Mouse (Mus musculus): ENCODE data around the gene Plekhg6. TPM values are rescaled to one million over a fixed set of nuclear protein-coding genes. Genes with fewer than 3 reads are reported as not detected.

Gene Plekhg6
- polyA plus RNA-seq, 1 experiment from 2014 or later = 0.08 TPM

GRCm38 (mm10) chr6:125350231-125350994 lies 30.2 kb downstream of the Plekhg6 start:
- WGBS = 2% methylated on average over 20 of the region's 20 CpGs
- no peaks in the 10 kb centered on the region for H3K36me3 ChIP-seq (replicated peaks; ENCODE audit: control insufficient read depth, insufficient read depth, low read depth, low read length)
- peak overlapping the region; percentile 77 for H3K9ac ChIP-seq (replicated peaks; ENCODE audit: low read length)
- peak; percentile 17; the same call in 1 of the 2 replicates for ATAC-seq (replicated peaks; ENCODE audit: insufficient number of reproducible peaks, low FRiP score, low TSS enrichment, low read depth)
- H3K9me3 ChIP-seq (replicated peaks; ENCODE audit: control insufficient read depth, low read length) = no peaks in the 10 kb centered on the region
- H3K4me3 ChIP-seq (ENCODE audit: low read depth, low read length) = peak overlapping the region; percentile 69
- H3K27me3 ChIP-seq (ENCODE audit: control insufficient read depth, insufficient read depth, low read length) = no peaks in the 10 kb centered on the region
- H3K4me2 ChIP-seq (ENCODE audit: low read depth, low read length) = peak overlapping the region; percentile 93
- peak overlapping the region; percentile 67 for H3K27ac ChIP-seq (replicated peaks; ENCODE audit: low read depth, low read length)
- peak; percentile 23 for DNase-seq (ENCODE audit: low spot score)
- H3K4me1 ChIP-seq (ENCODE audit: control insufficient read depth, insufficient read depth, low read length) = peaks cover 12% of the 10 kb centered on the region

- H3K36me3 ChIP-seq (replicated peaks; ENCODE audit: control insufficient read depth, insufficient read depth, low read depth, low read length) = no peaks in the 10 kb centered on the region
- no peaks in the 10 kb centered on the region for H3K27me3 ChIP-seq (ENCODE audit: control insufficient read depth, insufficient read depth, low read length)
- no peaks in the 10 kb centered on the region for H3K9me3 ChIP-seq (replicated peaks; ENCODE audit: control insufficient read depth, low read length)
- peak overlapping the region; percentile 77 for H3K9ac ChIP-seq (replicated peaks; ENCODE audit: low read length)
- ATAC-seq (replicated peaks; ENCODE audit: insufficient number of reproducible peaks, low FRiP score, low TSS enrichment, low read depth) (peak; percentile 60), DNase-seq (ENCODE audit: low spot score) (peak; percentile 89)
- peak overlapping the region; percentile 67 for H3K27ac ChIP-seq (replicated peaks; ENCODE audit: low read depth, low read length)
- WGBS = 0% methylated on average over 27 of the region's 27 CpGs
- H3K4me2 ChIP-seq (ENCODE audit: low read depth, low read length) = peak overlapping the region; percentile 93
- H3K4me1 ChIP-seq (ENCODE audit: control insufficient read depth, insufficient read depth, low read length) = peaks cover 6% of the 10 kb centered on the region; the same call in 1 of the 2 replicates
- H3K4me3 ChIP-seq (ENCODE audit: low read depth, low read length) = peak overlapping the region; percentile 69
These were observed 30.9 kb downstream of the Plekhg6 start for GRCm38 (mm10) chr6:125349575-125350230.

- Histone ChIP-seq H3K9me3 (replicated peaks; ENCODE audit: control insufficient read depth, low read length) (no peaks in the 10 kb centered on the region), H3K36me3 (replicated peaks; ENCODE audit: control insufficient read depth, insufficient read depth, low read depth, low read length) (no peaks in the 10 kb centered on the region), H3K9ac (replicated peaks; ENCODE audit: low read length) (peak within 1 kb of the TSS; percentile 77), H3K4me1 (ENCODE audit: control insufficient read depth, insufficient read depth, low read length) (peaks cover under 1% of the 10 kb centered on the region; the same call in 1 of the 2 replicates), H3K4me2 (ENCODE audit: low read depth, low read length) (peak within 1 kb of the TSS; percentile 93), H3K27ac (replicated peaks; ENCODE audit: low read depth, low read length) (peak within 1 kb of the TSS; percentile 67), H3K4me3 (ENCODE audit: low read depth, low read length) (peak within 1 kb of the TSS; percentile 69), H3K27me3 (ENCODE audit: control insufficient read depth, insufficient read depth, low read length) (no peaks in the 10 kb centered on the region)
- ATAC-seq (replicated peaks; ENCODE audit: insufficient number of reproducible peaks, low FRiP score, low TSS enrichment, low read depth) (peak; percentile 24; the same call in 1 of the 2 replicates), DNase-seq (ENCODE audit: low spot score) (no peak)
- 3% methylated on average over 22 of the region's 22 CpGs for WGBS
These were observed 31.6 kb downstream of the Plekhg6 start, which contains the start of gene Tnfrsf1a for GRCm38 (mm10) chr6:125348721-125349574. TSS of gene Tnfrsf1a (plus strand) at chr6:125349362.

DNA sequence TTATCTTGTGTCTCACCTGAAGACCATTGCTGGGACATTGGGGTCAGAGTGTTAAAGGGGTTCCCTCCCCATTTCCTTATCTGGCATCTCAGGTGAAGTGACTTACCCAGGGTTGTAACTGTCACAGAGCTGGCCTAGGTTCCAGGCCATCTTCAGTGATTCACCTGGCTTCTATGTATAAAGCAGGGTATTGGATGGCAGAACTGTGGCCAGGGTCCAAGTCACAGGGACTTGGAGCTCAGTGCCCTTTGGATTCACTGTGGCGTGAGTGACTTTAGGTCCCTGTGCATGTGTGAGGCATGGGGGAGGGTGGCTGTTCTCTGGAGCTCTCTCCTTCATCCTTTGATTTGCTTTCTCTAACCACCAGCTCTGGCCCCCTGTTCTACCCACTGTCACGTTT lies 34.6 kb downstream of the Plekhg6 start:
- H3K4me2 ChIP-seq (ENCODE audit: low read depth, low read length) = no peak overlapping the region
- no peak overlapping the region for H3K9ac ChIP-seq (replicated peaks; ENCODE audit: low read length)
- no peaks in the 10 kb centered on the region for H3K9me3 ChIP-seq (replicated peaks; ENCODE audit: control insufficient read depth, low read length)
- H3K4me3 ChIP-seq (ENCODE audit: low read depth, low read length) = no peak overlapping the region
- no peak overlapping the region for H3K27ac ChIP-seq (replicated peaks; ENCODE audit: low read depth, low read length)
- WGBS = 57% methylated on average over 2 of the region's 2 CpGs
- no peaks in the 10 kb centered on the region for H3K36me3 ChIP-seq (replicated peaks; ENCODE audit: control insufficient read depth, insufficient read depth, low read depth, low read length)
- no peaks in the 10 kb centered on the region for H3K27me3 ChIP-seq (ENCODE audit: control insufficient read depth, insufficient read depth, low read length)
- no peaks in the 10 kb centered on the region for H3K4me1 ChIP-seq (ENCODE audit: control insufficient read depth, insufficient read depth, low read length)
- no peak for DNase-seq (ENCODE audit: low spot score)
- ATAC-seq (replicated peaks; ENCODE audit: insufficient number of reproducible peaks, low FRiP score, low TSS enrichment, low read depth) = no peak

DNA sequence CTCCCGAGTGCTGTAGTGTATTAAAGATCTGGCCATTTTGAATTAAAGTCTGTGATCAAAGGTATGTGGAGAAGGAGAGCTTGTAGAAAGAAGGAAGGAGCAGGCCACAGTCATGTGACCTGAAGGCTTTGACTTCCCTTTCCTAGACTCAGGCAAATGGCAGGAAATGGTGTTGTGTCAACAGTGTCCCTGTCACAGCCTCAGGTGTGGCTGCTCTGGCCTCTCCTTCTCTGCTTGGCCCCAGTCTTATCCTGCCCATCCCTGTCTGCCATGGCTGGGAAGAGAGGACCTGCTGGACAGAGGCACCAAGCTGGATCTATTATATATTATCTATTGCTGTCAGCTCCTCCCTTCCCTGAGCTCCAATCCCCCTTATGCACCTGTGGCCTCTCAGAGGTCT lies 35.0 kb downstream of the Plekhg6 start:
- Histone ChIP-seq H3K4me1 (ENCODE audit: control insufficient read depth, insufficient read depth, low read length) (no peaks in the 10 kb centered on the region; the same call in 1 of the 2 replicates), H3K36me3 (replicated peaks; ENCODE audit: control insufficient read depth, insufficient read depth, low read depth, low read length) (no peaks in the 10 kb centered on the region), H3K9ac (replicated peaks; ENCODE audit: low read length) (no peak overlapping the region), H3K4me3 (ENCODE audit: low read depth, low read length) (no peak overlapping the region), H3K27ac (replicated peaks; ENCODE audit: low read depth, low read length) (no peak overlapping the region), H3K27me3 (ENCODE audit: control insufficient read depth, insufficient read depth, low read length) (no peaks in the 10 kb centered on the region), H3K4me2 (ENCODE audit: low read depth, low read length) (no peak overlapping the region), H3K9me3 (replicated peaks; ENCODE audit: control insufficient read depth, low read length) (no peaks in the 10 kb centered on the region)
- WGBS = 60% methylated on average over 1 of the region's 1 CpGs
- no peak for DNase-seq (ENCODE audit: low spot score)
- no peak for ATAC-seq (replicated peaks; ENCODE audit: insufficient number of reproducible peaks, low FRiP score, low TSS enrichment, low read depth)

GRCm38 (mm10) chr6:125344866-125345265 lies 35.7 kb downstream of the Plekhg6 start:
- no peaks in the 10 kb centered on the region for H3K36me3 ChIP-seq (replicated peaks; ENCODE audit: control insufficient read depth, insufficient read depth, low read depth, low read length)
- no peaks in the 10 kb centered on the region for H3K27me3 ChIP-seq (ENCODE audit: control insufficient read depth, insufficient read depth, low read length)
- 57% methylated on average over 4 of the region's 4 CpGs for whole genome bisulfite sequencing
- H3K4me1 ChIP-seq (ENCODE audit: control insufficient read depth, insufficient read depth, low read length) = no peaks in the 10 kb centered on the region; the same call in 1 of the 2 replicates
- H3K4me3 ChIP-seq (ENCODE audit: low read depth, low read length) = no peak overlapping the region
- ATAC-seq (replicated peaks; ENCODE audit: insufficient number of reproducible peaks, low FRiP score, low TSS enrichment, low read depth) (no peak), DNase-seq (ENCODE audit: low spot score) (no peak)
- no peak overlapping the region for H3K4me2 ChIP-seq (ENCODE audit: low read depth, low read length)
- H3K9ac ChIP-seq (replicated peaks; ENCODE audit: low read length) = no peak overlapping the region
- no peak overlapping the region for H3K27ac ChIP-seq (replicated peaks; ENCODE audit: low read depth, low read length)
- no peaks in the 10 kb centered on the region for H3K9me3 ChIP-seq (replicated peaks; ENCODE audit: control insufficient read depth, low read length)

DNA sequence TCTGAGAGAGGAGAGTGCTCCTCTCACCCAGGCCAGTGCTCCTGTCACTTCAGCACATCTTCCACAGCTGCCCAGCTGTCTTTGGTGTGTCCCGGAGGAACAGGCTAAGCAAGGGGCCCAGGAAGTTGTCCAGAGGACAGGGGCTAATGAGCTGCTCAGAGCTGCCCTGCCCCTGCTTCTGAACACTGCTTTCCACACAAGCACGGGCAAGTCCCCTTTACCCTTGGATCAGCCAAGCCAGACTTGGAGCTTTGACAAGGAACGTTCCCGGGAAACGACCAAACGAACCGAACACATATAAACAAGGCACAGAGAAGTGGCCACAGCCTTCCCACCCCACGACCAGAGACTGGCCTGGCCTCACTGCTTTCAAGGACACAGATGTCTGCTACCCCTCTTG lies 36.5 kb downstream of the Plekhg6 start:
- no peak overlapping the region for H3K4me3 ChIP-seq (ENCODE audit: low read depth, low read length)
- no peaks in the 10 kb centered on the region for H3K27me3 ChIP-seq (ENCODE audit: control insufficient read depth, insufficient read depth, low read length)
- no peak overlapping the region for H3K27ac ChIP-seq (replicated peaks; ENCODE audit: low read depth, low read length)
- H3K9ac ChIP-seq (replicated peaks; ENCODE audit: low read length) = no peak overlapping the region
- H3K4me2 ChIP-seq (ENCODE audit: low read depth, low read length) = no peak overlapping the region
- DNase-seq (ENCODE audit: low spot score) (no peak), ATAC-seq (replicated peaks; ENCODE audit: insufficient number of reproducible peaks, low FRiP score, low TSS enrichment, low read depth) (no peak)
- H3K9me3 ChIP-seq (replicated peaks; ENCODE audit: control insufficient read depth, low read length) = no peaks in the 10 kb centered on the region
- no peaks in the 10 kb centered on the region; the same call in 1 of the 2 replicates for H3K4me1 ChIP-seq (ENCODE audit: control insufficient read depth, insufficient read depth, low read length)
- 38% methylated on average over 8 of the region's 8 CpGs for WGBS
- H3K36me3 ChIP-seq (replicated peaks; ENCODE audit: control insufficient read depth, insufficient read depth, low read depth, low read length) = no peaks in the 10 kb centered on the region
